Mouse (Mus musculus) limb, embryonic 15.5 days (tissue): ENCODE measurements around the gene Tmem221. TPM values are rescaled to one million over a fixed set of nuclear protein-coding genes. Genes with fewer than 3 reads are reported as not detected.

Source experiments
- ATAC-seq: fragments of 200-750 bp; cut with Nextera tagmentation; 2 replicates; pipeline ENCODE4 v1.8.0; 2017; ENCODE audit warnings: low read depth, moderate TSS enrichment; ENCODE audit not compliant: insufficient number of reproducible peaks, low FRiP score, low TSS enrichment
- H3K27ac ChIP-seq: fragments of 300-500 bp; sonication (generic); 2 replicates; pipeline ENCODE4 v1.5.1; 2015; ENCODE audit warnings: moderate library complexity, mild to moderate bottlenecking, inconsistent platforms
- H3K27me3 ChIP-seq: fragments of 300-500 bp; sonication (generic); 2 replicates; pipeline ENCODE4 v1.6.1; 2015; ENCODE audit warnings: inconsistent platforms
- H3K36me3 ChIP-seq: fragments of 300-500 bp; sonication (generic); 2 replicates; pipeline ENCODE4 v1.6.1; 2015; ENCODE audit warnings: inconsistent platforms
- H3K4me1 ChIP-seq: fragments of 300-500 bp; sonication (generic); 2 replicates; pipeline ENCODE4 v1.6.1; 2015; ENCODE audit warnings: inconsistent platforms
- H3K4me2 ChIP-seq: fragments of 300-500 bp; sonication (generic); 2 replicates; pipeline ENCODE4 v1.6.1; 2015; ENCODE audit warnings: mild to moderate bottlenecking, inconsistent platforms
- H3K4me3 ChIP-seq: fragments of 300-500 bp; sonication (generic); 2 replicates; pipeline ENCODE4 v1.5.1; 2015; ENCODE audit warnings: mild to moderate bottlenecking, inconsistent platforms
- H3K9ac ChIP-seq: fragments of 300-500 bp; sonication (generic); 2 replicates; pipeline ENCODE4 v1.6.1; 2015; ENCODE audit warnings: inconsistent platforms
- H3K9me3 ChIP-seq: fragments of 300-500 bp; sonication (generic); 2 replicates; pipeline ENCODE4 v1.6.1; 2016; ENCODE audit warnings: inconsistent platforms
- WGBS: fragments of 180-500 bp; shearing (Covaris S2); methylation state at CpG from one replicate; pipeline ENCODE4 v1.1.7; 2015; 5-methylcytosine and 5-hydroxymethylcytosine counted together
- polyA plus RNA-seq: library from polyadenylated mRNA; unstranded; fragments of >200 nt; fragmentation: Nextera tagmentation; extraction: Ambion mirVana; gene quantifications from 2 replicates; pipeline ENCODE4 v1.2.1, GENCODE M21; 2015

The Tmem221 gene
- polyA plus RNA-seq, 1 experiment from 2014 or later, result 0.74 TPM

GRCm38 (mm10) chr8:71561401-71561800 is 2.7 kb upstream of the Tmem221 start:
- H3K27me3 ChIP-seq, result peaks cover 83% of the 10 kb centered on the region
- no peak overlapping the region for H3K27ac ChIP-seq
- no peaks in the 10 kb centered on the region for H3K36me3 ChIP-seq
- no peak overlapping the region for H3K9ac ChIP-seq
- no peaks in the 10 kb centered on the region for H3K9me3 ChIP-seq
- peaks cover 23% of the 10 kb centered on the region for H3K4me1 ChIP-seq
- H3K4me2 ChIP-seq, result no peak overlapping the region
- H3K4me3 ChIP-seq, result no peak overlapping the region
- WGBS, result 4% methylated on average over 15 of the region's 15 CpGs
- ATAC-seq, result no peak

DNA sequence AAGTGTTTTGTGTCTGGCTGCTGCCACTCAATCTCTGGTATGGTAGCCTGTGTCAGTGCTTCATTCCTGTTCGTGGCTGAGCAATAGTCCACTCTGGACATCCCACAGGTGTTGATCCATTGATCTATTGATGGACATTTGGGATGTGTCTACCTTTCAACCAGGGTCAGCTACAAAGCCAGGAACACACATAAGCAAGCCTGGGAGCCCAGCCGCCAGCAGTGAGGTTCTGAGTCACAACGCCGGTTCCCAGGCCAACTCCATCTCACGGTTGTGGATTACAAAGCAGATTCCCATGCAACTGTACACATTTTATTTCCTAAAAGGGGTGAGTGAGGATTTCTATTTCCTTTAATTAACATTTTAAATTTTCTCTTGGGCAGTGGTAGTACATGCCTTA is 2.1 kb upstream of the Tmem221 start:
- peaks cover 23% of the 10 kb centered on the region for H3K4me1 ChIP-seq
- H3K27ac ChIP-seq, result no peak overlapping the region
- ATAC-seq, result no peak
- no peak overlapping the region for H3K4me3 ChIP-seq
- H3K4me2 ChIP-seq, result no peak overlapping the region
- no peak overlapping the region for H3K9ac ChIP-seq
- no peaks in the 10 kb centered on the region for H3K36me3 ChIP-seq
- WGBS, result 84% methylated on average over 5 of the region's 5 CpGs
- H3K9me3 ChIP-seq, result no peaks in the 10 kb centered on the region
- H3K27me3 ChIP-seq, result peaks cover 84% of the 10 kb centered on the region

- Histone ChIP-seq H3K4me2 (no peak overlapping the region), H3K9ac (no peak overlapping the region), H3K4me3 (no peak overlapping the region), H3K4me1 (peaks cover 23% of the 10 kb centered on the region), H3K36me3 (no peaks in the 10 kb centered on the region), H3K9me3 (no peaks in the 10 kb centered on the region), H3K27ac (no peak overlapping the region), H3K27me3 (peaks cover 87% of the 10 kb centered on the region)
- no peak for ATAC-seq
- 75% methylated on average over 3 of the region's 3 CpGs for WGBS
These were observed 1.4 kb upstream of the Tmem221 start for GRCm38 (mm10) chr8:71560071-71560470.

GRCm38 (mm10) chr8:71558958-71559690 is 453 bp upstream of the Tmem221 start:
- Histone ChIP-seq H3K9ac (peak overlapping the region; percentile 28; the same call in 1 of the 2 replicates), H3K4me1 (peaks cover 23% of the 10 kb centered on the region), H3K27ac (no peak overlapping the region), H3K36me3 (no peaks in the 10 kb centered on the region), H3K9me3 (no peaks in the 10 kb centered on the region), H3K27me3 (peaks cover 84% of the 10 kb centered on the region), H3K4me3 (peak overlapping the region; percentile 40), H3K4me2 (peak overlapping the region; percentile 69)
- peak; percentile 32; the same call in 1 of the 2 replicates for ATAC-seq
- WGBS, result 2% methylated on average over 24 of the region's 24 CpGs

DNA sequence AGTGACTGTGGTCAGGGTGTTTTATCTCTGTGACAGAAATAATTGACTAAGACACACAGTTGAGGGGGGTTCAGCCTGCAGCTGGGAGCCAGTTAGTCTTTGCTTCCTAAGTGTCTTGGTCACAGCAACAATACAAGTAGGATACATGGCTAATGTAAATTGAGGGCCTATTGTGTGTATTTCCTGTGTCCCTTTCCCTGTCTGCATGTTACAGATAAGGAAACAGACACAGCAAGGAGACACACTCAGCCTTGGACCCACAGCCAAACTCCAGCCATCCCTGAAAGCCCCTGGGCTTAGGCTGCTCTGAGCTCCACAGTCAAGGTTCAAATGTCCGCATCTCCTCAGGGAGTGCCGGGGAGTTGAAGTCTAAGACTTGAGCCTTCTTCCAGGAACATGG is 4.0 kb downstream of the Tmem221 start:
- ATAC-seq, result no peak
- WGBS, result 81% methylated on average over 2 of the region's 2 CpGs
- H3K27me3 ChIP-seq, result peaks cover 44% of the 10 kb centered on the region

GRCm38 (mm10) chr8:71554001-71554400 is 4.7 kb downstream of the Tmem221 start:
- H3K9me3 ChIP-seq, result no peaks in the 10 kb centered on the region
- ATAC-seq, result no peak
- H3K9ac ChIP-seq, result no peak overlapping the region
- peaks cover 4% of the 10 kb centered on the region; the same call in 1 of the 2 replicates for H3K36me3 ChIP-seq
- peaks cover 10% of the 10 kb centered on the region for H3K4me1 ChIP-seq
- H3K4me2 ChIP-seq, result no peak overlapping the region
- peaks cover 38% of the 10 kb centered on the region for H3K27me3 ChIP-seq
- H3K4me3 ChIP-seq, result no peak overlapping the region
- 72% methylated on average over 6 of the region's 6 CpGs for WGBS
- H3K27ac ChIP-seq, result no peak overlapping the region

More for the DNA sequence above, 4.0 kb downstream of the Tmem221 start:
- H3K36me3 ChIP-seq, result no peaks in the 10 kb centered on the region
- H3K4me3 ChIP-seq, result no peak overlapping the region
- no peak overlapping the region for H3K9ac ChIP-seq
- H3K4me2 ChIP-seq, result no peak overlapping the region
- H3K4me1 ChIP-seq, result peaks cover 13% of the 10 kb centered on the region
- H3K27ac ChIP-seq, result no peak overlapping the region
- no peaks in the 10 kb centered on the region for H3K9me3 ChIP-seq

DNA sequence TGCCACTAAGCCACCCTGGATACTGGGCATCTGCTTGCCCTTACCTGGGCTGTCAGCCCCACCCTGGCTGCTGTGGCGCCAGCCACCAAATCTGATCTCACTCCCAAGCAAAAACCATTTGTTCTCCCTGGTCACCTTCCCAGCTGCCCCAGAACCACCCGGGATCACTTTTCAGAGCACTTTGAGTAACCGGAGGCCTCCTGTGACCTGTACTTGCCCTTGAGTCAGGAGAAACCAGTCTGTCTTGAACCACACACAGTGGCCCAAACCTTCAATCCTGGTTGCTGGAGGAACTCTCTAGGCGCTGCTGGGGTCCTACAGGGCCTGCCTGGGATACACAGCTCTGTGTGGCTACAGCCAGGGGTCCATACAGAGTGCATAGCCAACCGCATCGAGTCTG is 5.9 kb downstream of the Tmem221 start:
- WGBS, result 44% methylated on average over 6 of the region's 6 CpGs
- Histone ChIP-seq H3K27ac (no peak overlapping the region), H3K4me3 (no peak overlapping the region), H3K4me1 (no peaks in the 10 kb centered on the region), H3K27me3 (peaks cover 25% of the 10 kb centered on the region), H3K36me3 (peaks cover 14% of the 10 kb centered on the region), H3K9me3 (no peaks in the 10 kb centered on the region), H3K9ac (no peak overlapping the region), H3K4me2 (no peak overlapping the region)
- no peak for ATAC-seq

DNA sequence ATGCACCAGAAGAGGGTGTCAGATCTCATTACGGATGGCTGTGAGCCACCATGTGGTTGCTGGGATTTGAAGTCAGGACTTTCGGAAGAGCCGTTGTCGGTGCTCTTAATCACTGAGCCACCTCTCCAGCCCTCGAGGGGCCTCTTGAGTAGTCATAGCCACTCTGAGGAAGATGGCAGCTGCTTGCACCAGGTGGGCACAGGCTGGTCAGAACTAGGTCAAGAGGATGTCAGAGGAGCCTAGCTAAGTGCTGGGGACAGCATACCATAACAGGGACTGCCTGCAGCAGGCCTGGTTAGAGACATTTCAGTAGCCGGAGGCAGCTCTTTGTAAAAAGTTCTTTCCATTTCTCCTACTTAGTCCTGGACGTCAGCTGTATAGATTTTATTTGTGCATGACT is 7.9 kb downstream of the Tmem221 start:
- no peak overlapping the region for H3K4me3 ChIP-seq
- H3K4me2 ChIP-seq, result no peak overlapping the region
- no peaks in the 10 kb centered on the region for H3K4me1 ChIP-seq
- 62% methylated on average over 7 of the region's 7 CpGs for WGBS
- peaks cover 5% of the 10 kb centered on the region for H3K27me3 ChIP-seq
- ATAC-seq, result no peak
- H3K9ac ChIP-seq, result no peak overlapping the region
- H3K27ac ChIP-seq, result no peak overlapping the region
- H3K36me3 ChIP-seq, result peaks cover 32% of the 10 kb centered on the region
- no peaks in the 10 kb centered on the region for H3K9me3 ChIP-seq

- Histone ChIP-seq H3K9me3 (no peaks in the 10 kb centered on the region), H3K36me3 (peaks cover 40% of the 10 kb centered on the region), H3K27me3 (no peaks in the 10 kb centered on the region), H3K27ac (no peak overlapping the region), H3K4me2 (no peak overlapping the region), H3K4me3 (no peak overlapping the region), H3K4me1 (peaks cover 10% of the 10 kb centered on the region), H3K9ac (no peak overlapping the region)
- ATAC-seq, result no peak
- 89% methylated on average over 6 of the region's 7 CpGs for WGBS
These were observed 11.1 kb downstream of the Tmem221 start for GRCm38 (mm10) chr8:71547590-71547989.

DNA sequence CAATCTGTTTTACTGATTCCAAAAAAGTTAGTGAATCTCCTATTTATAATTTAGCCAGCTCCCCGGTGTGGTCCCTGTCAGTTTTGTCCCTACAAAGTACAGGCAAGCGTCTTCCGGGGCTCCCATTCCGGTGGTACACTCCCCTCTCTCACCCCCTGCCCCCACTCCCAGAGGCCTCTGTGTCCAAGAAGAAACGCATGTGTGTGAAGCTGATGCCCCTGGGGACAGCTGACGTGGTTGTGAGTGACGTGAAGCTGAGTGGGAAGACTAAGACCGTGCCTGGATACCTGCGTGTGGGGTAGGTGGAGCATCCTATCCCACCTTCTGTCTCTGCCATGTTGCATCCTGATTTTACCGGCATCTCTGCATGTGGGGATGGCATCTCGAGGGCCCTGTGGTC is 13.6 kb downstream of the Tmem221 start:
- 88% methylated on average over 11 of the region's 11 CpGs for WGBS
- no peak overlapping the region for H3K27ac ChIP-seq

DNA sequence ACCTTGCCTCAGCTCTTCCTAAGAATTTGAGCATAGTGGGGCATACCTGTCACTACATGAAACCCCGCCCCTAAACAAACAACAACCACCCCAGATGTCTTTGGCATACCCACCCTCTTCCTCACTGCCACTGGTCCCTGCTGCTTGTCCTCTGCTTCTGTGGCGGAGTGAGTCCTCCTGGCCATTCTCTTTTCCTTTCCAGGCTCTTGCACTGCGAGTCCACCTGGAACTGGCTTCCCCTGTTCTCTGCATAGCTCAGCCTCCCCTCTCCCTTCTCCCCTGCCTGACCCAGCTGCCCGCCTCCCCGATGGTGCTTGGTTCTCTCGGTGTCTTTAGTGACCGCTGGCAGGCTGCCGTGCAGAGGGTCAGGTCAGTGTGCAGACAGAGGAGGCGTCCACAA is 14.9 kb downstream of the Tmem221 start:
- WGBS, result 86% methylated on average over 9 of the region's 9 CpGs
- Histone ChIP-seq H3K4me1 (peaks cover 10% of the 10 kb centered on the region), H3K9ac (no peak overlapping the region; the same call in 1 of the 2 replicates), H3K9me3 (no peaks in the 10 kb centered on the region), H3K27ac (no peak overlapping the region), H3K4me3 (peak overlapping the region; percentile 87), H3K36me3 (peaks cover 34% of the 10 kb centered on the region), H3K27me3 (no peaks in the 10 kb centered on the region), H3K4me2 (peak overlapping the region; percentile 89)
- ATAC-seq, result no peak

More for the DNA sequence above, 13.6 kb downstream of the Tmem221 start:
- no peak overlapping the region for H3K4me3 ChIP-seq
- no peak overlapping the region for H3K4me2 ChIP-seq
- H3K27me3 ChIP-seq, result no peaks in the 10 kb centered on the region
- no peaks in the 10 kb centered on the region for H3K9me3 ChIP-seq
- no peak overlapping the region for H3K9ac ChIP-seq
- ATAC-seq, result no peak
- peaks cover 10% of the 10 kb centered on the region for H3K4me1 ChIP-seq
- peaks cover 40% of the 10 kb centered on the region for H3K36me3 ChIP-seq

- H3K4me3 ChIP-seq, result peak within 1 kb of the TSS; percentile 87
- peak within 1 kb of the TSS; percentile 89 for H3K4me2 ChIP-seq
- H3K9ac ChIP-seq, result peak within 1 kb of the TSS; percentile 82
- H3K27ac ChIP-seq, result peak within 1 kb of the TSS; percentile 72
- H3K9me3 ChIP-seq, result no peaks in the 10 kb centered on the region
- H3K27me3 ChIP-seq, result no peaks in the 10 kb centered on the region
- H3K36me3 ChIP-seq, result peaks cover 26% of the 10 kb centered on the region
- WGBS, result under 1% methylated on average over 55 of the region's 55 CpGs
- H3K4me1 ChIP-seq, result peaks cover 14% of the 10 kb centered on the region
- peak; percentile 95 for ATAC-seq
These were observed 15.9 kb downstream of the Tmem221 start, which contains the start of gene Mvb12a for GRCm38 (mm10) chr8:71542632-71543343. Gene Mvb12a, plus strand, starts transcription at chr8:71542922.
